Mouse (Mus musculus) stomach, embryonic 16.5 days (tissue): Measurements from ENCODE around the gene Fam216b. TPM values are rescaled to one million over a fixed set of nuclear protein-coding genes. Genes with fewer than 3 reads are reported as not detected.

Experiments
- ATAC-seq: fragments of 200-750 bp; cut with Nextera tagmentation; 2 replicates; pipeline ENCODE4 v1.8.0; 2017; ENCODE audit warnings: moderate number of reproducible peaks, moderate TSS enrichment; ENCODE audit not compliant: insufficient read depth, low FRiP score
- H3K27ac ChIP-seq: fragments of 300-500 bp; sonication (generic); 2 replicates; pipeline ENCODE4 v1.5.1; 2014; ENCODE audit warnings: low read length
- H3K27me3 ChIP-seq: fragments of 300-500 bp; sonication (generic); 2 replicates; pipeline ENCODE4 v1.6.1; 2014; ENCODE audit warnings: low read length, control low read depth, mixed read lengths; ENCODE audit not compliant: control insufficient read depth, insufficient read depth
- H3K36me3 ChIP-seq: fragments of 300-500 bp; sonication (generic); 2 replicates; pipeline ENCODE4 v1.6.1; 2014; ENCODE audit warnings: low read length; ENCODE audit not compliant: control insufficient read depth, insufficient read depth
- H3K4me1 ChIP-seq: fragments of 300-500 bp; sonication (generic); 2 replicates; pipeline ENCODE4 v1.6.1; 2014; ENCODE audit warnings: low read length, control low read depth, mixed read lengths; ENCODE audit not compliant: control insufficient read depth, insufficient read depth
- H3K4me2 ChIP-seq: fragments of 300-500 bp; sonication (generic); 2 replicates; pipeline ENCODE4 v1.6.1; 2014; ENCODE audit warnings: low read depth, low read length, mixed read lengths
- H3K4me3 ChIP-seq: fragments of 300-500 bp; sonication (generic); replicated peaks from 2 replicates; pipeline ENCODE4 v1.5.1; 2014; ENCODE audit warnings: mild to moderate bottlenecking, low read length
- H3K9ac ChIP-seq: fragments of 300-500 bp; sonication (generic); 2 replicates; pipeline ENCODE4 v1.6.1; 2014; ENCODE audit warnings: low read length
- H3K9me3 ChIP-seq: fragments of 300-500 bp; sonication (generic); replicated peaks from 2 replicates; pipeline ENCODE4 v1.6.1; 2016; ENCODE audit warnings: low read length, control low read depth; ENCODE audit not compliant: control insufficient read depth
- WGBS: fragments of 180-500 bp; shearing (Covaris S2); extraction: QIAGEN DNeasy Blood & Tissue Kit; methylation state at CpG from one replicate; pipeline ENCODE4 v1.1.7; 2014; 5-methylcytosine and 5-hydroxymethylcytosine counted together
- polyA plus RNA-seq: library from polyadenylated mRNA; unstranded; fragments of >200 nt; fragmentation: Nextera tagmentation; extraction: Ambion mirVana; gene quantifications from 2 replicates; pipeline ENCODE4 v1.2.1, GENCODE M21; 2015

The Fam216b gene
- polyA plus RNA-seq, 1 experiment from 2014 or later: 0.05 TPM

- Histone ChIP-seq H3K36me3 (no peaks in the 10 kb centered on the region), H3K9ac (no peak overlapping the region), H3K4me2 (no peak overlapping the region), H3K27ac (no peak overlapping the region), H3K9me3 (no peaks in the 10 kb centered on the region), H3K4me1 (no peaks in the 10 kb centered on the region), H3K27me3 (no peaks in the 10 kb centered on the region), H3K4me3 (no peak overlapping the region)
- 75% methylated on average over 4 of the region's 4 CpGs for WGBS
- ATAC-seq: no peak
Measured at GRCm38 (mm10) chr14:78109419-78109818, 20.6 kb upstream of the Fam216b start.

GRCm38 (mm10) chr14:78108388-78108787 is 19.6 kb upstream of the Fam216b start:
- no peak overlapping the region for H3K4me2 ChIP-seq
- no peaks in the 10 kb centered on the region for H3K36me3 ChIP-seq
- ATAC-seq: no peak
- H3K27me3 ChIP-seq: no peaks in the 10 kb centered on the region
- H3K9ac ChIP-seq: no peak overlapping the region
- no peaks in the 10 kb centered on the region for H3K9me3 ChIP-seq
- H3K27ac ChIP-seq: no peak overlapping the region
- 77% methylated on average over 3 of the region's 3 CpGs for WGBS
- H3K4me1 ChIP-seq: no peaks in the 10 kb centered on the region
- H3K4me3 ChIP-seq: no peak overlapping the region

- Histone ChIP-seq H3K27ac (no peak overlapping the region), H3K9ac (no peak overlapping the region), H3K4me3 (no peak overlapping the region), H3K9me3 (no peaks in the 10 kb centered on the region), H3K4me1 (no peaks in the 10 kb centered on the region), H3K4me2 (no peak overlapping the region), H3K27me3 (no peaks in the 10 kb centered on the region), H3K36me3 (no peaks in the 10 kb centered on the region)
- no peak for ATAC-seq
- whole genome bisulfite sequencing: 79% methylated on average over 4 of the region's 4 CpGs
Measured at GRCm38 (mm10) chr14:78089591-78089990, 784 bp upstream of the Fam216b start.

- ATAC-seq: no peak
- H3K9me3 ChIP-seq: no peaks in the 10 kb centered on the region
- no peak overlapping the region for H3K4me2 ChIP-seq
- H3K27me3 ChIP-seq: no peaks in the 10 kb centered on the region
- 71% methylated on average over 5 of the region's 5 CpGs for WGBS
- H3K4me1 ChIP-seq: no peaks in the 10 kb centered on the region
- no peak overlapping the region for H3K4me3 ChIP-seq
- H3K27ac ChIP-seq: no peak overlapping the region
- no peak overlapping the region for H3K9ac ChIP-seq
- H3K36me3 ChIP-seq: no peaks in the 10 kb centered on the region
Measured at GRCm38 (mm10) chr14:78083465-78083864, 5.3 kb downstream of the Fam216b start.

GRCm38 (mm10) chr14:78077508-78077907 is 11.3 kb downstream of the Fam216b start:
- whole genome bisulfite sequencing: 52% methylated on average over 2 of the region's 2 CpGs

GRCm38 (mm10) chr14:78065938-78066710 is 22.7 kb downstream of the Fam216b start:
- no peak overlapping the region for H3K27ac ChIP-seq
- H3K4me2 ChIP-seq: no peak overlapping the region
- no peaks in the 10 kb centered on the region for H3K27me3 ChIP-seq
- no peaks in the 10 kb centered on the region for H3K36me3 ChIP-seq
- 79% methylated on average over 9 of the region's 9 CpGs for WGBS
- no peaks in the 10 kb centered on the region for H3K4me1 ChIP-seq
- H3K9ac ChIP-seq: no peak overlapping the region
- H3K9me3 ChIP-seq: no peaks in the 10 kb centered on the region
- no peak overlapping the region for H3K4me3 ChIP-seq
- no peak for ATAC-seq

More at GRCm38 (mm10) chr14:78077508-78077907, 11.3 kb downstream of the Fam216b start:
- Histone ChIP-seq H3K9ac (no peak overlapping the region), H3K9me3 (0 out of 2 replicates have a peak, but pooled peaks cover 3% of the 10 kb centered on the region), H3K27me3 (no peaks in the 10 kb centered on the region), H3K36me3 (no peaks in the 10 kb centered on the region), H3K4me3 (no peak overlapping the region), H3K4me1 (no peaks in the 10 kb centered on the region), H3K27ac (no peak overlapping the region), H3K4me2 (no peak overlapping the region)
- no peak for ATAC-seq

- no peak overlapping the region for H3K9ac ChIP-seq
- no peak overlapping the region for H3K4me2 ChIP-seq
- no peak overlapping the region for H3K4me3 ChIP-seq
- no peaks in the 10 kb centered on the region for H3K36me3 ChIP-seq
- H3K27me3 ChIP-seq: no peaks in the 10 kb centered on the region
- 89% methylated on average over 11 of the region's 11 CpGs for WGBS
- H3K4me1 ChIP-seq: no peaks in the 10 kb centered on the region
- ATAC-seq: no peak
- no peaks in the 10 kb centered on the region for H3K9me3 ChIP-seq
- no peak overlapping the region for H3K27ac ChIP-seq
Measured at GRCm38 (mm10) chr14:78062484-78062883, 26.3 kb downstream of the Fam216b start.

- Histone ChIP-seq H3K4me1 (no peaks in the 10 kb centered on the region), H3K36me3 (no peaks in the 10 kb centered on the region), H3K4me2 (no peak overlapping the region), H3K9ac (no peak overlapping the region), H3K27ac (no peak overlapping the region), H3K9me3 (no peaks in the 10 kb centered on the region; the same call in 1 of the 2 replicates), H3K27me3 (no peaks in the 10 kb centered on the region), H3K4me3 (no peak overlapping the region)
- ATAC-seq: no peak
- WGBS: 66% methylated on average over 6 of the region's 6 CpGs
Measured at GRCm38 (mm10) chr14:78060609-78060951, 28.2 kb downstream of the Fam216b start.

- no peaks in the 10 kb centered on the region for H3K27me3 ChIP-seq
- no peaks in the 10 kb centered on the region; the same call in 1 of the 2 replicates for H3K9me3 ChIP-seq
- no peak overlapping the region for H3K4me2 ChIP-seq
- no peaks in the 10 kb centered on the region for H3K4me1 ChIP-seq
- 61% methylated on average over 9 of the region's 9 CpGs for WGBS
- no peak overlapping the region for H3K9ac ChIP-seq
- H3K27ac ChIP-seq: no peak overlapping the region
- H3K36me3 ChIP-seq: no peaks in the 10 kb centered on the region
- no peak for ATAC-seq
- no peak overlapping the region for H3K4me3 ChIP-seq
Measured at GRCm38 (mm10) chr14:78059878-78060608, 28.8 kb downstream of the Fam216b start.
